Mouse (Mus musculus) cortical plate, adult 2 months (tissue): ENCODE data around the gene Nr1h2. TPM values are rescaled to one million over a fixed set of nuclear protein-coding genes. Genes with fewer than 3 reads are reported as not detected.

Source experiments
- H3K27ac ChIP-seq: fragments of 200-500 bp; 2 replicates; pipeline ENCODE4 v1.5.1; 2012; ENCODE audit warnings: low read length, control low read depth, inconsistent platforms; ENCODE audit not compliant: insufficient read depth
- H3K4me1 ChIP-seq: fragments of 200-500 bp; 2 replicates; pipeline ENCODE4 v1.6.1; 2011; ENCODE audit warnings: low read length; ENCODE audit not compliant: control insufficient read depth, insufficient read depth
- H3K4me3 ChIP-seq: fragments of 200-500 bp; 2 replicates; pipeline ENCODE4 v1.5.1; 2011; ENCODE audit warnings: mild to moderate bottlenecking, low read length, control low read depth; ENCODE audit not compliant: insufficient read depth
- CTCF ChIP-seq: fragments of 200-500 bp; IDR thresholded peaks from 2 replicates; pipeline ENCODE4 v1.5.1; 2011; ENCODE audit warnings: mild to moderate bottlenecking, control low read depth, low read length; ENCODE audit not compliant: insufficient read depth; ENCODE audit errors: extremely low read depth
- POLR2A ChIP-seq: fragments of 200-500 bp; IDR thresholded peaks from 2 replicates; pipeline ENCODE4 v1.6.1; 2011; ENCODE audit warnings: mild to moderate bottlenecking, low read length, control low read depth; ENCODE audit not compliant: insufficient read depth; ENCODE audit errors: extremely low read depth
- polyA plus RNA-seq: library from polyadenylated mRNA; depleted of rRNA; stranded (reverse); fragments of >200 nt; gene quantifications from 2 replicates; pipeline ENCODE4 v1.2.3, GENCODE M21; 2012

Nr1h2 gene
- polyA plus RNA-seq, 1 experiment: 89.6 TPM

GRCm38 (mm10) chr7:44534242-44534641 is 19.5 kb downstream of the Nr1h2 start:
- Histone ChIP-seq H3K4me1 (peaks cover 3% of the 10 kb centered on the region), H3K4me3 (no peak overlapping the region), H3K27ac (no peak overlapping the region)
- TF ChIP-seq POLR2A (no peak), CTCF (no peak)

GRCm38 (mm10) chr7:44533746-44534045 is 20.1 kb downstream of the Nr1h2 start:
- H3K4me3 ChIP-seq: no peak overlapping the region

GRCm38 (mm10) chr7:44532918-44533745 is 20.6 kb downstream of the Nr1h2 start:
- TF ChIP-seq CTCF (no peak), POLR2A (no peak)
- peaks cover 3% of the 10 kb centered on the region for H3K4me1 ChIP-seq

More at GRCm38 (mm10) chr7:44533746-44534045, 20.1 kb downstream of the Nr1h2 start:
- peaks cover 3% of the 10 kb centered on the region for H3K4me1 ChIP-seq
- H3K27ac ChIP-seq: no peak overlapping the region
- TF ChIP-seq POLR2A (no peak), CTCF (no peak)

GRCm38 (mm10) chr7:44531946-44532732 is 21.6 kb downstream of the Nr1h2 start, which contains the start of gene Spib:
Spib (minus strand) TSS chr7:44532071.
- TF ChIP-seq POLR2A (no peak), CTCF (no peak)
- no peak within 1 kb of the TSS for H3K27ac ChIP-seq
- H3K4me1 ChIP-seq: peaks cover 3% of the 10 kb centered on the region
- H3K4me3 ChIP-seq: no peak within 1 kb of the TSS

More at GRCm38 (mm10) chr7:44532918-44533745, 20.6 kb downstream of the Nr1h2 start:
- Histone ChIP-seq H3K4me3 (no peak overlapping the region), H3K27ac (no peak overlapping the region)

- H3K4me3 ChIP-seq: no peak overlapping the region
- no peaks in the 10 kb centered on the region; the same call in 1 of the 2 replicates for H3K4me1 ChIP-seq
- no peak for TF ChIP-seq CTCF
- TF ChIP-seq POLR2A: no peak
- no peak overlapping the region for H3K27ac ChIP-seq
These were observed 22.5 kb downstream of the Nr1h2 start for GRCm38 (mm10) chr7:44531207-44531606.

GRCm38 (mm10) chr7:44530507-44530906 is 23.2 kb downstream of the Nr1h2 start:
- Histone ChIP-seq H3K27ac (no peak overlapping the region), H3K4me3 (no peak overlapping the region), H3K4me1 (no peaks in the 10 kb centered on the region)
- TF ChIP-seq CTCF: no peak
- no peak for TF ChIP-seq POLR2A

GRCm38 (mm10) chr7:44529518-44529917 is 24.2 kb downstream of the Nr1h2 start:
- Histone ChIP-seq H3K27ac (no peak overlapping the region), H3K4me3 (no peak overlapping the region)
- no peak for TF ChIP-seq POLR2A

GRCm38 (mm10) chr7:44527483-44528398 is 26.0 kb downstream of the Nr1h2 start:
- H3K4me3 ChIP-seq: peak overlapping the region; percentile 27
- no peaks in the 10 kb centered on the region for H3K4me1 ChIP-seq
- H3K27ac ChIP-seq: 0 out of 2 replicates have a peak overlapping the region, but pooled peaks have one; percentile 7
- TF ChIP-seq CTCF: peak; percentile 73
- peak; percentile 55; the same call in 1 of the 2 replicates for TF ChIP-seq POLR2A

More at GRCm38 (mm10) chr7:44529518-44529917, 24.2 kb downstream of the Nr1h2 start:
- H3K4me1 ChIP-seq: no peaks in the 10 kb centered on the region
